Mouse (Mus musculus) left cerebral cortex, adult 9 months (tissue): ENCODE measurements around the gene Iqsec1.

ENCODE experiments used
- DNase-seq, 2 experiments: peaks; one replicate each; pipeline ENCODE4 v3.0.0; 2022; ENCODE audit warnings: low spot score in 2 of 2

The Iqsec1 gene

GRCm38 (mm10) chr6:90988648-90989317 lies at the start of gene Iqsec1:
TSS of gene Iqsec1 (minus strand) at chr6:90988685.
- DNase-seq, result peak; percentile 70 to 84

GRCm38 (mm10) chr6:91028256-91028655 lies 39.8 kb upstream of the Iqsec1 start:
- DNase-seq, result no peak

- DNase-seq, result no peak
Measured at GRCm38 (mm10) chr6:91020810-91021209, 32.3 kb upstream of the Iqsec1 start.

DNA sequence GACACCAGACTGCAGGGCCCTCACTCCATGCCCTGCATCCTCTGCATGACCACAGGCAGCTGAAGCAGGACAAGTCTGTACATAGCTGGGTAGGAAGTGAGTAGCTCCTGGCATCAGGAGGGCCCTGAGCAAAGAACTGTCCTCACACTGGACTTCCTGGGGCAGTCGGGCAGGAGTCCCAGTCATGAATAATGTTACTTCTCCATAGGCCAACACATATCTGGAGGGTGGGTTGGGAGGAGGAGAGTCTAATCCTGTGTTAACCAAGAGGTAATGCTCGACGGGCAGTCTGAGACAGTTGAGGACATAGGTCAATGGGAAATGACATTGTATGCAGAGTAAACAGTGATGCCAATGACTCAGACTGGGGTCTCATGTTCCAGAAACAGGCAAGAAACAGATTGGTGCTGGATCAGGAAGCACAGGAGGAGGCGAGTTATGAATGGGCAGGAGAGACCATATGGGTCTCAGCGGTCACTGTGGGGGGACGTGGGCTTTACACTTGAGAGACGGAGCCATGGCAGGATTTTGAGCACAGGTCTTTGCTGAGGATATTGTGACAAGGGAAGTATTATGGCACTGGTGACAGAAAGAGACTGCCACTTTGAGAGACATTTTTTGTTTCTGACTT lies 28.2 kb upstream of the Iqsec1 start:
- DNase-seq, result no peak

GRCm38 (mm10) chr6:91014198-91014958 lies 25.9 kb upstream of the Iqsec1 start:
- DNase-seq, result no peak

GRCm38 (mm10) chr6:91012458-91012857 lies 24.0 kb upstream of the Iqsec1 start:
- DNase-seq, result no peak

DNA sequence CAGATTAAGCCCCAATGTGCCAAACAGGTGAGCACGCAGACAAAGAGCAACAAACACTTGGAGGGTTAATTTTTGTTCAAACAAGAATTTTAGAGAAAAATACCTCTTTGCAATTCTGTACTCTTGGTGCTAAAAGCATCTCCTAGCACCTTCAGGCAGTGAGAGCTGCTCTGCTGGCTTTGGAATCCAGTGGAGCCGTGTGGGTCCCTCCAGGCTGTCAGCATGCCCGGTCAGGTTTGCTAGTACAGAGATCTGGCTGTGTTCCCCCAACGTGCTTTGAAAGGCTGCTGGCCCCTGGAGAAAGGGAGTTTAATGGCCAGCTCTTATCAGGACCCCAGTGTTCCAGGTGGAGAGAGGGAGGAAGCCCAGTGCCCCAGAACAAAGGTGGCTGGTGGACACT lies 23.1 kb upstream of the Iqsec1 start:
- no peak for DNase-seq

DNA sequence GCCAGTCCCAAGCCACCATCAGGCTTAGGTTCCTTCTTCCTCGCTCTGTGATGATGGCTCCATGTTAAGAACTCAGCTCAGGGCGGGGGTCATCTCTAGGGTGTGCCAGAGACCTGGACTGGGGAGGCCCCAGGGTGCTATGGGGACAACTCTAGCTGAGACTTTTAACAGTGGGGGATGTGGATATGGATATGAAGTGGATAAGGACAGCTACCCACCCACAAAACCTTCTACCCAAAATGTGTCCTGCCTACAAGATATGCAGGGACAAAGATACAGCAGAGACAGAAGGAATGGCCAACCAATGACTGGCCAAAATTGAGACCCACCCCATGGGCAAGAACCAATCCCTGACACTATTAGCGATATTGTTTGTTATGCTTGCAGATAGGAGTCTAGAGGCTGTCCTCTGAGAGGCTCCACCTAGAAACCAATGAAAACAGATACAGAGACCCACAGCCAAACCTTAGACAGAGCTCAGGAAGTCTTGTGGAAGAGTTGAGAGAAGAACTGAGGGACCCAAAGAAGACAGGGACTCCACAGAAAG lies 19.9 kb upstream of the Iqsec1 start:
- DNase-seq, result no peak

DNA sequence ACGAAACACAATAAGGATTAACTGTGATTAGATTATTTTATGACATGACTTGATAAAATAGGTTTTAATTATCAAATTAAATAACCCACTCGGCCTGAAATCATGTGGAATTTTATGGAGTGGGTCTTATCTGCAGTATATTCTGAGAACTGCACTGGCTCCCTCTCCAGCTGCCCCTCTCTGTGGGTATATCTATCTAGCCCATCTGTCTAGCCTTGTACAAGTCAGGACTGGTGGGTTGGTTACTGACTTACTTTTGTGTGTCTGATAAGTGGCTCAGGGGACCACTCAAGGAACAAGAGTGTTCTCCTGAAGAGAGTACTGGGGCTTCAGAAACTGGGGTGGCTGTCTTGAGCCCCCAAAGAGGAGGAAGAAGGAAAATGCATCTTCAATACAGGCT lies 18.7 kb upstream of the Iqsec1 start:
- no peak for DNase-seq

DNA sequence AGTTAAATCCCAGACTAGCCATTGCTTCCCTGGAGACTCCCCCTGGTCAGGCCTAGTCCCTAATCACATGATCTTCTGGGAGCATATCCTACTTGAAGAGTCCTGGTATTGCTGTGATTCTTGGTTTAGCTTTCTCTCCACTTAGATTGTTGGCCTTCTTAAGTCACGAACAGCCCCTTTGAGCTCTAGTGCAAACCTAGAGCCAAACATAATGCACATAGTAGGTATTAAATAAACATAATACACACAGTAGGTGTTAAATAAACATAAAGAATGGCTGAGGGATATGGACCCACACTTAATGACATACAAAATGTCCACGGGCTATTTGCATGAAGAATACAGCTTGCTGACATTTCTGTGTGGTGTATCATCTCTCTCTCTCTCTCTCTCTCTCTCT lies 15.7 kb upstream of the Iqsec1 start:
- DNase-seq, result no peak

DNA sequence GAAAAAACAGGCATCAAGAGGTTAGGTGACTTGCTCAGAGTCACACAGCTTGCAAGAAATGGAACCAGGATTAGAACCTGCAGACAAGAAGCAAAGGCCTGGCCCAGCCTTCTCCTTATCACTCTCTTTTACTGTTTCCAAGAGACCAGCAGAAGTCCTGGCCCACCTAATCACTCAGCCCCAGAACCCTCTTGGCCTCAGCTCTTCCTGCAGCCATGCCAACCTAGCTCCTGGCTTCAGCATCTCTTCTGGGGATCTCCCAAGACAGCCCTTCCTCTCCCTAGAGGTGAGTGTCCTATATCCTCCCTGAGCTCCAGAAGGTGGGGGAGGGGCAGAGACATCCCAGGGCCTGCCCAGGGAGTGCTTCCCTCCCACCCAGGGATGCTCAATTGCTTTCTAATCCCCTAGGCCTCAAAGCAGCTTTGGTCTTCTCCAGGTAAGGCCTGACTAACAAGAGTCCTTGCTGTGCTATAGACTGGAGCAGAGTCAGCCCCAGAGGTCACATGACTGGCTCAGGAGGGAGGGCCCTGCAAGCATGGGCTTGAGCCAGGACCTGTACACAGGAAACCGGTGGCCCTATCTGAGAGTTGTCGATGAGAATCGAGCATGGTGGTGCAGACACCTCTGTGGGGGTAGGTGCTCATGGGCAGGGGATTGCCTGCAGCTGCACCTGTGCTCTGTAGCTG lies 15.0 kb upstream of the Iqsec1 start:
- no peak for DNase-seq

- DNase-seq, result no peak
Measured at GRCm38 (mm10) chr6:91001566-91001965, 13.1 kb upstream of the Iqsec1 start.

GRCm38 (mm10) chr6:91000819-91001525 lies 12.5 kb upstream of the Iqsec1 start:
- peak; percentile 56 to 79 for DNase-seq

DNA sequence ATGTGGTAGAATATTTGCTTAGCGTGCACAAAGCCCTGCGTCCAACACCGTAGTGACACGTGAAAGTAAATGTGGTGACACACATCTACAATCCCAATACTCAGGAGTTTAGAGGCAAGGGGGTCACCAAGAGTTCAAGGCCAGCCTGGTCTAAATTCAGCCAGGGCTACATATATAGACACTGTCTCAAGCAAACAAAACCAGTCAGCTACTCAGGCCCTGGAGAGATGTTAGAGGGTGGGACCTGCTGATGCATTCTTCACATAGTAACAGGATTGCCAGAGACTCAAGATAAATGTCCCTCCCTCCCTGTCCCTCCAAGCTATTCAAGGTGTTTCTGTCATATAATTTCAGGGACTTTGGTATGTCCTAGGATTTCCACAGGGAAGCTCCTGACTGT lies 10.7 kb upstream of the Iqsec1 start:
- no peak for DNase-seq

- DNase-seq, result no peak
Measured at GRCm38 (mm10) chr6:90997025-90997424, 8.5 kb upstream of the Iqsec1 start.

GRCm38 (mm10) chr6:90996181-90996580 lies 7.7 kb upstream of the Iqsec1 start:
- no peak for DNase-seq

DNA sequence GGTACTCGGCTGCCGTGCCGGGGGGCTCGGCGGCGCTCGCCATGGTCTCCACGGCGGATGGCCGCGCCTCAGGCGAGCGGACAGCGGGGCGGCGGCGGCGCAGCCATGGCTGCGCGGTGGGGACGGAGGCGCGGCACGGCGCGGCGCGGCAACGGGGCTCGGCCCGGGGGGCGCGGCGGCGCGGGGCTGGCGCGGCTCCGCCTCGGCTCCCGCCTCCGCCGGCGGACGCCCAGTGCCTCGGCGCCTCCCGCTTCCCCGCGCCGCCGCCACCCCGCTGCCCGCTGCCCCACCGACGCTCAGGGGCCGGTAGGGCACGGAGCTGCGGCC lies 223 bp downstream of the Iqsec1 start:
- no peak for DNase-seq

DNA sequence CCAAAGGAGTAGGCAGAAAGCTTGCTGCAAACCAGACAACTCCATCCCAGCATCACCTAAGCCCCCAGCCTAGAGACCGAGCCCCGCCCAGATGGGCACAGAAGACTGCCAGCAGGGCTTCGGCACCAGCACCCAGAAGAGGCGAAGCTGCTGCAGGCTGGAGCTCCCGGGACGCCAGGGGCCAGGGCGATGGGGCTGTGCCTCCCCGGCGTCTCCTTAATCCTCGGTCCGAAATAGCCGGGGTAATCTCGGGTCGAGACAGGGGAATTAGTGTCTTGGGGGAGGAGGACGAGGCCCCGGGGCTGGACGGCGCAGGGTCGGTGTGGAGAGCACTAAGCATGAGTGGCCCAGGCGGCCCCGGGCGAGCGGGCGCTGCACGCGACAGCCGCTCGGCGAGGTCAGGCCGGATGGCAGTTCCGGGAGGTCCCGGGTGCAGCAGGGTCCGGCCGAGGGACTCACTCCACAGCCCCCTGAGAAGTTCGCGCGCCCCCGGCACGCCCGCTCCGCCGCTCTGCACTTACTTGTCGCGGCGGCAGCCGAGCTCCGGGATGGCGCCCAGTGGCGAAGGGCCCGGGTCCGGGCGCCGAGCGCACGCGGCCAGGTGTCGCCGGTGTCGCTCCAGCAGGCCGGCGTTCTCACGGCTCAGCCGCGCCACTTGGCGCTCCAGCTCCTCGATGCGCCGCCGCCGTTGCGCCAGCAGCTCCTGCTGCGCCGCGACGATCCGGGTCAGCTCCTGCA lies 755 bp downstream of the Iqsec1 start:
- no peak for DNase-seq

DNA sequence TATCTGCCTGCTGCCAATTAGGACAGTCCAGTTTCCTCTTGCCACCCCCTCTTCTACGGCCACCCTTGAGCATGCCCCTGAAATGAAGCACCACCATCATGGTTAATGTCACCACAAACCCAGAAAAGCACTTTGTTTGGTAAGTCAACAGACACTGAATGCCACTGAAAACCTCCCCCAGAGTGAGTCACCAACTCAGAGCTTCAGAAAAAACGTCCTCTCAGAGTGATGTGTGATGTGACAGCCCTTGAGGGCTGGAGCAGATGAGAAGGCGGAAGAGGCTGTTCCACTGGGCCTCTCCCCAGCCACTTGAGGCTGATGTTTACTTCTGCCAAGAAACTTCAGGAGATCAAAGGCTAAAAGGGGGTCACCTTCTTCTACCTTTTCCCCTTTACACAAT lies 4.4 kb downstream of the Iqsec1 start:
- no peak for DNase-seq

GRCm38 (mm10) chr6:90974279-90974678 lies 14.2 kb downstream of the Iqsec1 start:
- DNase-seq, result peak in 1 of 2 experiments; percentile 34

DNA sequence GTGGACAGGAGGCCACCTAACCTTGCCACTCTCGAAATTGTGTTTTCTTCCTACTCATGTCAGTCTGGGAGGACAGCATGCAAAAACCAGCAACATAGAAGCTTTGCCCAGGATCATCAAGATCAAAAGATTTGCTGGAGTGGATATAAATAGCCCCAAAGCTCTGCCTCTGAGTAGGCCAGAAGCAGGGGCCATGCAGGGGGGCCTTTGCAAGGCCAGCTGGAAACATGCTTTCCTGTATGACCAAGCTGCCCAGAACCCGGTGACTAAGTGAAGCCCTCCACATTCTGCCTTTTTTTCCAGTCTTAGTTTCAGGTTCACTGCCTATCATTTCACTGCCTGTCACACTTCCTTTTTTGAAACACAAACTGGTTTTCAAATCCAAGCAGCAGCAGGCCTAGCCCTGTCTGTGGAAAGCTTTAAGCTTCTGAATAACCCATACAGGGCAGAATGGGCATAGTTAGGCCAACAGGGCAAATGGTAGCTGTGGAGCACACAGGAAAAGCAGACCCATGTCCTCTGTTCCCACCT lies 19.1 kb downstream of the Iqsec1 start:
- DNase-seq, result no peak
